Mouse (Mus musculus): ENCODE measurements around the gene Tmed11.

DNA sequence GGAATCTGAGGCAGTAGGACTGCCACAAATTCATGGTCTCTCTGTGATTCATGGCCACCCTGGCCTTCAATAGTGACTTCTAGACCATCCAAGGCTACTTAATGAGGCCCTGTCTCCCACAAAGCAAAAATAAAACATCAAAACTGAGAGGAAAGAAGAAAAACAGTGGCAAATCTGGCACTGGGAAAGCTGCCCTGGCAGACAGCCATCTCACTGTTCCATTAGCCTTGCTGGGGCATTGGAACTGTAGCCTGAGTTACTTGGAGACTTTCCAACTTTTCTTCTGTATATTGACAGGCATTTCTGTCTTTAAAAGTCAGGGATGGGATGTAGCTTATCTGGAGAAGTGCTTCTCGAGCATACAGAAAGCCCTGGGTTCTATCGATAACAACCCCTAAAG is 28.1 kb upstream of the Tmed11 start:
- TF ChIP-seq POLR2A (IDR thresholded peaks at IDR 0.05; ENCODE audit: insufficient read length, low read depth) (no peak), TCF3 (IDR thresholded peaks at IDR 0.05; ENCODE audit: insufficient read length, low read depth) (no peak), USF1 (IDR thresholded peaks at IDR 0.05; ENCODE audit: low read depth) (no peak), CEBPB (IDR thresholded peaks at IDR 0.05; ENCODE audit: insufficient read depth, poor library complexity, severe bottlenecking) (no peak), MAX (IDR thresholded peaks at IDR 0.05; ENCODE audit: low read depth) (no peak), POLR2AphosphoS2 (IDR thresholded peaks at IDR 0.05; ENCODE audit: insufficient read length, low read depth) (no peak), MYOG (IDR thresholded peaks at IDR 0.05; ENCODE audit: control insufficient read depth in 1 of 3, insufficient read depth in 1 of 3, insufficient read length in 2 of 3, low read depth in 2 of 3) (no peak)

All from myocyte (in vitro differentiated cells).